Mouse (Mus musculus) bone marrow macrophage, adult 2 months (primary cell): ENCODE data around the gene 0610010K14Rik. TPM values are rescaled to one million over a fixed set of nuclear protein-coding genes. Genes with fewer than 3 reads are reported as not detected.

ENCODE experiments used
- H3K27ac ChIP-seq: 2 replicates; pipeline ENCODE4 v1.5.1; 2012; ENCODE audit warnings: low read depth, low read length; ENCODE audit not compliant: insufficient read depth
- H3K4me1 ChIP-seq: 2 replicates; pipeline ENCODE4 v1.6.1; 2012; ENCODE audit warnings: low read length; ENCODE audit not compliant: control insufficient read depth, insufficient read depth
- H3K4me3 ChIP-seq: 2 replicates; pipeline ENCODE4 v1.5.1; 2012; ENCODE audit warnings: mild to moderate bottlenecking, low read length, moderate library complexity; ENCODE audit not compliant: insufficient read depth
- CTCF ChIP-seq: IDR thresholded peaks from 2 replicates; pipeline ENCODE4 v1.5.1; 2012; ENCODE audit warnings: low read depth, mild to moderate bottlenecking, low read length, moderate library complexity
- POLR2A ChIP-seq: IDR thresholded peaks from 2 replicates; pipeline ENCODE4 v1.6.1; 2012; ENCODE audit warnings: mild to moderate bottlenecking, low read depth, low read length, borderline replicate concordance
- polyA plus RNA-seq: library from polyadenylated mRNA; stranded (reverse); fragments of >200 nt; gene quantifications from 2 replicates; pipeline ENCODE4 v1.2.4, GENCODE M21; 2012; ENCODE audit not compliant: missing spikeins, insufficient read depth, insufficient read length

The 0610010K14Rik gene
- polyA plus RNA-seq, 1 experiment, result 49.9 TPM

- no peak for TF ChIP-seq POLR2A
- TF ChIP-seq CTCF, result no peak
- Histone ChIP-seq H3K4me1 (peaks cover 12% of the 10 kb centered on the region), H3K4me3 (no peak overlapping the region), H3K27ac (no peak overlapping the region)
Observed at GRCm38 (mm10) chr11:70259035-70259434, 21.3 kb upstream of the 0610010K14Rik start.

DNA sequence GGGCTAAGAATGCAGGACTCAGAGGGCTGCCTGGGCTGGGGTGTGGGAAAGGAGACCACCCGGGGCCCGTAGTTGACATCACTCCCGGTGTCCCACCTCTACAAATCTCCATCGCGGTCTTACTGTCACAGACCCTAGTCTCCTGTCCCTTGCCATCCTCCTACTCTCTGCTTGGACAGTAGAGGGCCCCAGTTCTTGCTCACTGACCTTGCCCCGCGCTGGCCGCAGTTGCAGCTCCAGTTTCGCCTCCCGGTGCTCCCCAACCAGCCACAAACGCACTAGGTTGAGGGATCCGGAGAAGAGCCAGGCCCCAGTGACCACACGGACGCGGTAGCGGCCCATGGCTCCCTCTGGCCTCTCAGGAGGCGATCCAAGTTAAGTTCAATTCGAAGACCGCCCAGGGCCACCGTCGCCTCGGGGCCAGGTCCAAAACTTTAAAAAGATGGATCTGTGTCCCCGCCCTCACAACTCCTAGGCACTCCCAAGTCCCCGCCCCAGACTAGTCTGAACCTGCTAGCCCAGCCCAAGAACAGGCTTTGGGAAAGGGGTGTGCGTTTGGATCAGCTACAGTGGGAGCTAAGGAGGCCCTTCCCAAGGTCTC lies 17.3 kb upstream of the 0610010K14Rik start, which contains the start of gene Alox12:
TSS of gene Alox12 (minus strand) at position 423 of the 601 bp plus-strand sequence.
- Histone ChIP-seq H3K27ac (no peak within 1 kb of the TSS), H3K4me3 (peak within 1 kb of the TSS; percentile 29; the same call in 1 of the 2 replicates), H3K4me1 (peaks cover 17% of the 10 kb centered on the region)
- TF ChIP-seq CTCF (peak; percentile 26; the same call in 1 of the 2 replicates), POLR2A (no peak)

- H3K27ac ChIP-seq, result no peak overlapping the region
- peaks cover 20% of the 10 kb centered on the region for H3K4me1 ChIP-seq
- TF ChIP-seq POLR2A (no peak), CTCF (no peak)
- H3K4me3 ChIP-seq, result peak overlapping the region; percentile 29; the same call in 1 of the 2 replicates
Observed at GRCm38 (mm10) chr11:70254337-70254736, 16.6 kb upstream of the 0610010K14Rik start.

GRCm38 (mm10) chr11:70251853-70252252 lies 14.1 kb upstream of the 0610010K14Rik start:
- no peak for TF ChIP-seq POLR2A
- TF ChIP-seq CTCF, result no peak
- peaks cover 20% of the 10 kb centered on the region for H3K4me1 ChIP-seq
- no peak overlapping the region for H3K27ac ChIP-seq
- no peak overlapping the region for H3K4me3 ChIP-seq

GRCm38 (mm10) chr11:70250150-70250549 lies 12.4 kb upstream of the 0610010K14Rik start:
- Histone ChIP-seq H3K4me3 (no peak overlapping the region), H3K27ac (no peak overlapping the region), H3K4me1 (peaks cover 20% of the 10 kb centered on the region)
- no peak for TF ChIP-seq POLR2A
- no peak for TF ChIP-seq CTCF

DNA sequence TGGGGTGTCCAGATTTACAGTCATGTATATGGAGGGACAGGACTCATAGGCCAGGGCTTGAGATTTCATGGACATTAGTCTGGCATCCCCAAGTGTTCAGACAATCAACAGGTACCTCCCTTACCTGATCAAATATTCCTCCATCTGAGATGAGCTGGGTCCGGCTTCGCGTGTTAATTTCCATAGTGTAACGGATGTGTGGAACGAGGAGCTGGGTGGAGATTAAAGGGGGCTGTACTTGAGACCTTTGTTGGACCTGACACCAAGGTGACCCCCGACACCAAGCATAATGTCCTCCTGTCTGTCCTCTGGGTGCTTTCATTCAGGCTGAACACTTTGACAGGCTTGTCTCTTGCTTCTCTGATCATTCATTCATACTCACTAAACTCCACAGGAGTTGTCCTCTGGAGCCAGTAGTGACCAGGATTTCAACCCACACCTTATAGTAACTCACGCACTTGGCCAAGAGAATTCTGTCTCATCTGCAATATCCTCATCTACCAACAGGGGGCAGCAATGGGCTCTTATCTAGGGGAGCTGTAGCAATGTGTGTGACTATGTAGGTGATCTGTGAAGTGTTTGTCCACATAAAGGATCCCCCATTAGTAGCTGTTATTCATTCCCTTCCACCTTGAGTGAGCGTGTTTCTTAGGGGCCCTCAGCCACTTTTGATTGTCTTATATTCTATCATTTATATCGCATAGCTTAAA lies 9.6 kb upstream of the 0610010K14Rik start:
- Histone ChIP-seq H3K27ac (no peak overlapping the region), H3K4me3 (no peak overlapping the region), H3K4me1 (peaks cover 13% of the 10 kb centered on the region)
- TF ChIP-seq POLR2A (no peak), CTCF (no peak)

DNA sequence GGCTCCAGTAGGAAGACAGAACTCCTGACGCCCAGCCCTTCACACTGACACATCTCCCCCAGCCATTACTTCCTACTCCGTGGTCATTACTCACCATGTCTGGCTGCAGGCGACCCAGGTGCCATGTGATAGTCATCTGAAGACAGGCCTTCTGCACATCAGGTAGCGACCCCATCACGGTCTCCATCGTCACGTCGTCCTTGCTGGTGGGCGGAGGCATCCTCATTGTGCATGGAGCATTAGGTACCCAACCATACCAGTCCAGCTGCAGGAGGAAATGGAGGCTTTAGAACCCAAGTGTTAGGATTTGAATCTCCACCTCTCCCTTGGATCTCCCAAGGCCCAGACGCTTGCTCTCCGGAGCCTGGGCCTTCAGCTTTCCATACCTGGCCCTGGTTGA lies 4.9 kb upstream of the 0610010K14Rik start:
- H3K4me1 ChIP-seq, result peaks cover 13% of the 10 kb centered on the region
- no peak overlapping the region for H3K4me3 ChIP-seq
- no peak overlapping the region for H3K27ac ChIP-seq
- no peak for TF ChIP-seq CTCF
- TF ChIP-seq POLR2A, result no peak

GRCm38 (mm10) chr11:70239541-70240279 lies 2.0 kb upstream of the 0610010K14Rik start, which contains the start of the genes Gm21988 and Rnasek:
Gm21988 (minus strand) TSS chr11:70239830.
Rnasek (minus strand) TSS chr11:70239842.
- TF ChIP-seq CTCF, result no peak
- TF ChIP-seq POLR2A, result peak; percentile 75
- H3K27ac ChIP-seq, result peak within 1 kb of the TSS; percentile 92
- peaks cover 22% of the 10 kb centered on the region for H3K4me1 ChIP-seq
- peak within 1 kb of the TSS; percentile 94 for H3K4me3 ChIP-seq

- TF ChIP-seq CTCF (no peak), POLR2A (no peak)
- H3K4me3 ChIP-seq, result peak overlapping the region; percentile 94
- peaks cover 22% of the 10 kb centered on the region for H3K4me1 ChIP-seq
- peak overlapping the region; percentile 92 for H3K27ac ChIP-seq
Observed at GRCm38 (mm10) chr11:70238591-70239440, 1.1 kb upstream of the 0610010K14Rik start.

- peak overlapping the region; percentile 78 for H3K27ac ChIP-seq
- H3K4me3 ChIP-seq, result peak overlapping the region; percentile 94
- TF ChIP-seq CTCF (no peak), POLR2A (no peak)
- H3K4me1 ChIP-seq, result peaks cover 15% of the 10 kb centered on the region
Observed at GRCm38 (mm10) chr11:70236717-70237116, 997 bp downstream of the 0610010K14Rik start.
